Mouse (Mus musculus) intestine, embryonic 15.5 days (tissue): ENCODE measurements around the gene Rrp15. TPM values are rescaled to one million over a fixed set of nuclear protein-coding genes. Genes with fewer than 3 reads are reported as not detected.
A peak's percentile ranks its signal among the peaks of the same experiment; 100 is the strongest.

ENCODE experiments used
- ATAC-seq: fragments of 200-750 bp; cut with Nextera tagmentation; 2 replicates; pipeline ENCODE4 v1.8.0; 2017; ENCODE audit warnings: moderate TSS enrichment, moderate library complexity
- H3K27ac ChIP-seq: fragments of 300-500 bp; sonication (generic); 2 replicates; pipeline ENCODE4 v1.5.1; 2015; ENCODE audit warnings: mild to moderate bottlenecking, inconsistent platforms
- H3K27me3 ChIP-seq: fragments of 300-500 bp; sonication (generic); replicated peaks from 2 replicates; pipeline ENCODE4 v1.6.1; 2015; ENCODE audit warnings: inconsistent platforms
- H3K36me3 ChIP-seq: fragments of 300-500 bp; sonication (generic); 2 replicates; pipeline ENCODE4 v1.6.1; 2015; ENCODE audit warnings: inconsistent platforms
- H3K4me1 ChIP-seq: fragments of 300-500 bp; sonication (generic); replicated peaks from 2 replicates; pipeline ENCODE4 v1.6.1; 2015; ENCODE audit warnings: inconsistent platforms
- H3K4me2 ChIP-seq: fragments of 300-500 bp; sonication (generic); replicated peaks from 2 replicates; pipeline ENCODE4 v1.6.1; 2015; ENCODE audit warnings: mild to moderate bottlenecking, inconsistent platforms
- H3K4me3 ChIP-seq: fragments of 300-500 bp; sonication (generic); replicated peaks from 2 replicates; pipeline ENCODE4 v1.5.1; 2015; ENCODE audit warnings: inconsistent platforms
- H3K9ac ChIP-seq: fragments of 300-500 bp; sonication (generic); 2 replicates; pipeline ENCODE4 v1.6.1; 2015; ENCODE audit warnings: inconsistent platforms
- H3K9me3 ChIP-seq: fragments of 300-500 bp; sonication (generic); 2 replicates; pipeline ENCODE4 v1.6.1; 2016; ENCODE audit warnings: inconsistent platforms
- WGBS: fragments of 180-500 bp; shearing (Covaris S2); methylation state at CpG from one replicate; pipeline ENCODE4 v1.1.7; 2015; 5-methylcytosine and 5-hydroxymethylcytosine counted together
- polyA plus RNA-seq: library from polyadenylated mRNA; unstranded; fragments of >200 nt; fragmentation: Nextera tagmentation; extraction: Ambion mirVana; gene quantifications from 2 replicates; pipeline ENCODE4 v1.2.1, GENCODE M21; 2015

The Rrp15 gene
- polyA plus RNA-seq, 1 experiment from 2014 or later, result 69.9 TPM

- no peaks in the 10 kb centered on the region for H3K4me1 ChIP-seq
- H3K27me3 ChIP-seq, result no peaks in the 10 kb centered on the region
- H3K27ac ChIP-seq, result no peak overlapping the region
- H3K9ac ChIP-seq, result no peak overlapping the region
- no peak overlapping the region for H3K4me2 ChIP-seq
- no peak overlapping the region for H3K4me3 ChIP-seq
- no peak for ATAC-seq
- 89% methylated on average over 4 of the region's 4 CpGs for WGBS
- no peaks in the 10 kb centered on the region for H3K9me3 ChIP-seq
- no peaks in the 10 kb centered on the region for H3K36me3 ChIP-seq
These were observed 56.8 kb downstream of the Rrp15 start for GRCm38 (mm10) chr1:186692370-186692769.

GRCm38 (mm10) chr1:186691708-186692107 lies 57.5 kb downstream of the Rrp15 start:
- Histone ChIP-seq H3K27ac (no peak overlapping the region), H3K4me3 (no peak overlapping the region), H3K9me3 (no peaks in the 10 kb centered on the region), H3K4me1 (no peaks in the 10 kb centered on the region), H3K9ac (no peak overlapping the region), H3K36me3 (no peaks in the 10 kb centered on the region), H3K27me3 (no peaks in the 10 kb centered on the region), H3K4me2 (no peak overlapping the region)
- 91% methylated on average over 9 of the region's 9 CpGs for WGBS
- ATAC-seq, result no peak

GRCm38 (mm10) chr1:186684041-186684440 lies 65.1 kb downstream of the Rrp15 start:
- no peaks in the 10 kb centered on the region for H3K4me1 ChIP-seq
- no peak overlapping the region for H3K27ac ChIP-seq
- no peaks in the 10 kb centered on the region for H3K9me3 ChIP-seq
- H3K36me3 ChIP-seq, result no peaks in the 10 kb centered on the region
- H3K4me2 ChIP-seq, result no peak overlapping the region
- H3K27me3 ChIP-seq, result no peaks in the 10 kb centered on the region
- no peak for ATAC-seq
- H3K9ac ChIP-seq, result no peak overlapping the region
- 70% methylated on average over 3 of the region's 3 CpGs for WGBS
- H3K4me3 ChIP-seq, result no peak overlapping the region

- H3K9me3 ChIP-seq, result no peaks in the 10 kb centered on the region
- 54% methylated on average over 7 of the region's 7 CpGs for WGBS
- H3K36me3 ChIP-seq, result no peaks in the 10 kb centered on the region
- no peak overlapping the region for H3K27ac ChIP-seq
- no peak overlapping the region for H3K4me3 ChIP-seq
- no peak overlapping the region for H3K4me2 ChIP-seq
- no peak overlapping the region for H3K9ac ChIP-seq
- ATAC-seq, result peak; percentile 49; the same call in 1 of the 2 replicates
- no peaks in the 10 kb centered on the region for H3K27me3 ChIP-seq
- no peaks in the 10 kb centered on the region for H3K4me1 ChIP-seq
These were observed 66.6 kb downstream of the Rrp15 start for GRCm38 (mm10) chr1:186682606-186683005.

GRCm38 (mm10) chr1:186677614-186678013 lies 71.5 kb downstream of the Rrp15 start:
- no peak overlapping the region for H3K4me3 ChIP-seq
- no peak overlapping the region for H3K4me2 ChIP-seq
- no peaks in the 10 kb centered on the region for H3K27me3 ChIP-seq
- no peaks in the 10 kb centered on the region for H3K9me3 ChIP-seq
- no peak overlapping the region for H3K27ac ChIP-seq
- H3K36me3 ChIP-seq, result no peaks in the 10 kb centered on the region
- WGBS, result 82% methylated on average over 12 of the region's 12 CpGs
- peak; percentile 39; the same call in 1 of the 2 replicates for ATAC-seq
- no peak overlapping the region for H3K9ac ChIP-seq
- H3K4me1 ChIP-seq, result no peaks in the 10 kb centered on the region

- Histone ChIP-seq H3K4me1 (no peaks in the 10 kb centered on the region), H3K4me3 (no peak overlapping the region), H3K36me3 (no peaks in the 10 kb centered on the region), H3K27ac (no peak overlapping the region), H3K9ac (no peak overlapping the region), H3K9me3 (no peaks in the 10 kb centered on the region), H3K27me3 (no peaks in the 10 kb centered on the region), H3K4me2 (no peak overlapping the region)
- no peak for ATAC-seq
- WGBS, result 73% methylated on average over 5 of the region's 5 CpGs
These were observed 73.0 kb downstream of the Rrp15 start for GRCm38 (mm10) chr1:186676199-186676598.

GRCm38 (mm10) chr1:186675263-186675662 lies 73.9 kb downstream of the Rrp15 start:
- Histone ChIP-seq H3K4me2 (no peak overlapping the region), H3K36me3 (no peaks in the 10 kb centered on the region), H3K27ac (no peak overlapping the region), H3K4me1 (no peaks in the 10 kb centered on the region), H3K9me3 (no peaks in the 10 kb centered on the region), H3K9ac (no peak overlapping the region), H3K4me3 (no peak overlapping the region), H3K27me3 (no peaks in the 10 kb centered on the region)
- ATAC-seq, result no peak
- WGBS, result 78% methylated on average over 6 of the region's 6 CpGs

- H3K9ac ChIP-seq, result no peak overlapping the region
- no peaks in the 10 kb centered on the region for H3K36me3 ChIP-seq
- H3K4me1 ChIP-seq, result no peaks in the 10 kb centered on the region
- no peak overlapping the region for H3K4me3 ChIP-seq
- 69% methylated on average over 3 of the region's 3 CpGs for WGBS
- no peak overlapping the region for H3K27ac ChIP-seq
- no peaks in the 10 kb centered on the region for H3K27me3 ChIP-seq
- no peaks in the 10 kb centered on the region for H3K9me3 ChIP-seq
- no peak overlapping the region for H3K4me2 ChIP-seq
- ATAC-seq, result no peak
These were observed 74.5 kb downstream of the Rrp15 start for GRCm38 (mm10) chr1:186674621-186675020.

- no peak overlapping the region for H3K27ac ChIP-seq
These were observed 76.0 kb downstream of the Rrp15 start for GRCm38 (mm10) chr1:186673166-186673565.

More at GRCm38 (mm10) chr1:186673166-186673565, 76.0 kb downstream of the Rrp15 start:
- no peaks in the 10 kb centered on the region for H3K9me3 ChIP-seq
- no peaks in the 10 kb centered on the region for H3K4me1 ChIP-seq
- H3K9ac ChIP-seq, result no peak overlapping the region
- 82% methylated on average over 4 of the region's 4 CpGs for WGBS
- H3K4me2 ChIP-seq, result no peak overlapping the region
- no peaks in the 10 kb centered on the region for H3K36me3 ChIP-seq
- no peak for ATAC-seq
- H3K27me3 ChIP-seq, result no peaks in the 10 kb centered on the region
- H3K4me3 ChIP-seq, result no peak overlapping the region

Other genes starting within 250 kb of the Rrp15 start
- 16.5 and 18.5 TPM in 2 replicates for gene Tgfb2, start 43.4 kb downstream of the Rrp15 start, polyA plus RNA-seq
- gene D1Pas1, start 218.1 kb upstream of the Rrp15 start, polyA plus RNA-seq, result 0.04 TPM in 1 of 2 replicates, not detected in the other